ENCODE assay signal across 19 mouse cellular contexts in genomic region chr9:69459876-69460275, GRCm38 (mm10). TPM values are rescaled to one million over a fixed set of nuclear protein-coding genes. Genes with fewer than 3 reads are reported as not detected.
DNase-seq lines count a peak whose midpoint lies in the region; ATAC-seq and TF ChIP-seq lines count a peak whose summit lies in the region.
"Had no signal": no experiment of that assay in that cellular context is flagged by ENCODE, and none has a peak within 500 bp of the region (broad histone marks: within the 10 kb centered on the region; RNA-seq: fewer than 3 reads in every experiment).

No protein-coding gene starts in this region.

- 79% methylated on average over 7 of the region's 7 CpGs for WGBS in intestine, embryonic 16.5 days
- WGBS in intestine, embryonic 15.5 days: 85% methylated on average over 7 of the region's 7 CpGs
- WGBS in limb, embryonic 14.5 days: 86% methylated on average over 7 of the region's 7 CpGs
- WGBS in midbrain, postnatal 0 days: 91% methylated on average over 7 of the region's 7 CpGs

- no peak overlapping the region for H3K4me2 ChIP-seq in intestine, embryonic 16.5 days (ENCODE audit: low read depth, low read length)
- no peak overlapping the region for H3K4me2 ChIP-seq in intestine, embryonic 15.5 days (replicated peaks)
- H3K4me2 ChIP-seq in limb, embryonic 14.5 days (replicated peaks; ENCODE audit: low read depth, low read length, severe bottlenecking): no peak overlapping the region
- H3K4me2 ChIP-seq in midbrain, postnatal 0 days (ENCODE audit: low read depth, low read length, poor library complexity, severe bottlenecking): no peak overlapping the region
- H3K4me2 ChIP-seq: hindbrain, embryonic 13.5 days had no signal

- TF ChIP-seq CTCF in testis, adult 2 months (IDR thresholded peaks at IDR 0.05; ENCODE audit: control insufficient read depth, insufficient read depth, insufficient replicate concordance, low read depth, low read length): no peak
- no peak for TF ChIP-seq CTCF in midbrain, postnatal 0 days (IDR thresholded peaks at IDR 0.05)

- no peak for ATAC-seq in intestine, embryonic 16.5 days
- no peak for ATAC-seq in intestine, embryonic 15.5 days
- ATAC-seq in limb, embryonic 14.5 days (ENCODE audit: low FRiP score, low read depth): no peak
- ATAC-seq in midbrain, postnatal 0 days (ENCODE audit: low FRiP score): no peak
- ATAC-seq: forebrain, postnatal 0 days; liver, postnatal 0 days had no signal

- no peaks in the 10 kb centered on the region for H3K27me3 ChIP-seq in intestine, embryonic 16.5 days (replicated peaks; ENCODE audit: control insufficient read depth, insufficient read depth, low read length)
- H3K27me3 ChIP-seq in intestine, embryonic 15.5 days (replicated peaks): no peaks in the 10 kb centered on the region
- H3K27me3 ChIP-seq in testis, adult 2 months (ENCODE audit: control insufficient read depth, insufficient read depth, low read length): no peaks in the 10 kb centered on the region
- no peaks in the 10 kb centered on the region for H3K27me3 ChIP-seq in limb, embryonic 14.5 days (ENCODE audit: control insufficient read depth, insufficient read depth, low read length)
- H3K27me3 ChIP-seq in midbrain, postnatal 0 days (ENCODE audit: insufficient read depth, low read length): peaks cover 7% of the 10 kb centered on the region; the same call in 1 of the 2 replicates
- H3K27me3 ChIP-seq: heart, embryonic 12.5 days had no signal

- 0 out of 2 replicates have a peak, but pooled peaks cover 2% of the 10 kb centered on the region for H3K36me3 ChIP-seq in intestine, embryonic 16.5 days (ENCODE audit: control insufficient read depth, insufficient read depth, low read length)
- H3K36me3 ChIP-seq in intestine, embryonic 15.5 days: peaks cover 3% of the 10 kb centered on the region; the same call in 1 of the 2 replicates
- H3K36me3 ChIP-seq in testis, adult 2 months (ENCODE audit: control insufficient read depth, insufficient read depth, low read length): no peaks in the 10 kb centered on the region
- peaks cover 30% of the 10 kb centered on the region for H3K36me3 ChIP-seq in limb, embryonic 14.5 days (ENCODE audit: control insufficient read depth, insufficient read depth, low read length)
- no peaks in the 10 kb centered on the region for H3K36me3 ChIP-seq in midbrain, postnatal 0 days (ENCODE audit: insufficient read depth, low read length)
- H3K36me3 ChIP-seq: hindbrain, embryonic 13.5 days had no signal

- DNase-seq in testis, postnatal 14 days (ENCODE audit: low spot score): no peak
- DNase-seq in limb, embryonic 14.5 days (ENCODE audit: low spot score): no peak
- DNase-seq in layer of hippocampus, postnatal 14 days (ENCODE audit: low spot score in 2 of 2): no peak
- DNase-seq in midbrain, postnatal 0 days (ENCODE audit: low spot score): no peak
- DNase-seq: adrenal gland, postnatal 36 days; B cell, adult 2 months; forebrain, postnatal 0 days; gastrocnemius, postnatal 25 days; kidney, adult 11 months; layer of hippocampus, adult 9-11 months; liver, postnatal 0 days; right cerebral cortex, postnatal 14 days; thymus, postnatal 36 days had no signal

- no peak overlapping the region for H3K9ac ChIP-seq in intestine, embryonic 16.5 days (ENCODE audit: low read depth, low read length)
- H3K9ac ChIP-seq in intestine, embryonic 15.5 days: no peak overlapping the region
- no peak overlapping the region for H3K9ac ChIP-seq in limb, embryonic 14.5 days (ENCODE audit: low read depth, low read length, severe bottlenecking)
- H3K9ac ChIP-seq in midbrain, postnatal 0 days (replicated peaks; ENCODE audit: low read length, poor library complexity, severe bottlenecking): no peak overlapping the region
- H3K9ac ChIP-seq: forebrain, postnatal 0 days; hindbrain, embryonic 13.5 days; liver, postnatal 0 days had no signal

- no peaks in the 10 kb centered on the region for H3K9me3 ChIP-seq in intestine, embryonic 16.5 days (ENCODE audit: control insufficient read depth, low read length)
- no peaks in the 10 kb centered on the region for H3K9me3 ChIP-seq in intestine, embryonic 15.5 days
- H3K9me3 ChIP-seq in limb, embryonic 14.5 days (ENCODE audit: control insufficient read depth, low read length): no peaks in the 10 kb centered on the region
- H3K9me3 ChIP-seq in midbrain, postnatal 0 days (ENCODE audit: low read length): no peaks in the 10 kb centered on the region
- H3K9me3 ChIP-seq: G1E; heart, embryonic 12.5 days; hindbrain, embryonic 13.5 days had no signal

- peak; percentile 26; the same call in 1 of the 2 replicates for TF ChIP-seq POLR2A in testis, adult 2 months (IDR thresholded peaks at IDR 0.05; ENCODE audit: control insufficient read depth, low read depth, low read length)
- no peak for TF ChIP-seq POLR2A in limb, embryonic 14.5 days (IDR thresholded peaks at IDR 0.05; ENCODE audit: borderline replicate concordance, extremely low read depth, insufficient read depth, insufficient read length)

- H3K27ac ChIP-seq in intestine, embryonic 16.5 days (ENCODE audit: low read length): 0 out of 2 replicates have a peak overlapping the region, but pooled peaks have one; percentile 55
- no peak overlapping the region for H3K27ac ChIP-seq in intestine, embryonic 15.5 days
- H3K27ac ChIP-seq in testis, adult 2 months (ENCODE audit: control insufficient read depth, insufficient read depth, low read depth, low read length): peak overlapping the region; percentile 57
- peak overlapping the region; percentile 82; the same call in 1 of the 2 replicates for H3K27ac ChIP-seq in limb, embryonic 14.5 days (replicated peaks; ENCODE audit: low read depth, low read length)
- no peak overlapping the region for H3K27ac ChIP-seq in midbrain, postnatal 0 days (ENCODE audit: low read depth, low read length)
- H3K27ac ChIP-seq: hindbrain, embryonic 13.5 days had no signal

- H3K4me3 ChIP-seq in intestine, embryonic 16.5 days (ENCODE audit: low read length): no peak overlapping the region
- no peak overlapping the region for H3K4me3 ChIP-seq in intestine, embryonic 15.5 days (replicated peaks)
- peak overlapping the region; percentile 32 for H3K4me3 ChIP-seq in testis, adult 2 months (ENCODE audit: control insufficient read depth, low read depth, low read length)
- no peak overlapping the region for H3K4me3 ChIP-seq in limb, embryonic 14.5 days (replicated peaks; ENCODE audit: low read length)
- H3K4me3 ChIP-seq in midbrain, postnatal 0 days (ENCODE audit: low read depth, low read length): no peak overlapping the region
- H3K4me3 ChIP-seq: heart, embryonic 12.5 days; hindbrain, embryonic 13.5 days had no signal

- peaks cover 56% of the 10 kb centered on the region for H3K4me1 ChIP-seq in intestine, embryonic 16.5 days (ENCODE audit: control insufficient read depth, insufficient read depth, low read length)
- peaks cover 38% of the 10 kb centered on the region for H3K4me1 ChIP-seq in intestine, embryonic 15.5 days (replicated peaks)
- H3K4me1 ChIP-seq in testis, adult 2 months (ENCODE audit: control insufficient read depth, insufficient read depth, low read length): peaks cover 26% of the 10 kb centered on the region
- peaks cover 62% of the 10 kb centered on the region for H3K4me1 ChIP-seq in limb, embryonic 14.5 days (ENCODE audit: control insufficient read depth, insufficient read depth, low read length)
- H3K4me1 ChIP-seq in midbrain, postnatal 0 days (ENCODE audit: insufficient read depth, low read length): 0 out of 2 replicates have a peak, but pooled peaks cover 4% of the 10 kb centered on the region

RNA-seq across cellular contexts. Expression of gene Anxa2, which starts 6.5 kb away (rescaled TPM):
- 599 and 614 TPM in 2 replicates for polyA plus RNA-seq in intestine, embryonic 16.5 days (2015; fragmentation: Nextera tagmentation; extraction: Ambion mirVana)
- polyA plus RNA-seq in intestine, embryonic 15.5 days (2015; fragmentation: Nextera tagmentation; extraction: Ambion mirVana): 462 and 533 TPM in 2 replicates
- 73.6 and 96.8 TPM in 2 replicates for polyA plus RNA-seq in testis, adult 2 months (2012; rRNA removed)
- 610 and 760 TPM in 2 replicates for polyA plus RNA-seq in limb, embryonic 14.5 days (2012; rRNA removed)
- polyA plus RNA-seq in limb, embryonic 14.5 days (2014; fragmentation: Nextera tagmentation; extraction: Ambion mirVana): 1,278 and 1,417 TPM in 2 replicates
- 10 to 100 TPM; 12.4 to 18.4 TPM for total RNA-seq in layer of hippocampus, postnatal 14 days (2021)
- total RNA-seq in midbrain, postnatal 0 days (2014; rRNA removed): 68.4 and 73.2 TPM in 2 replicates
- 69.2 and 79.1 TPM in 2 replicates for polyA plus RNA-seq in midbrain, postnatal 0 days (2015; fragmentation: Nextera tagmentation; extraction: Ambion mirVana)

Comparison
In these comparisons a context has a peak if more than half of its experiments do, and no peak if none do; other contexts are left out.
1. H3K27ac ChIP-seq: peak in intestine, embryonic 16.5 days (single experiment), testis, adult 2 months (single experiment) and limb, embryonic 14.5 days (single experiment); none in intestine, embryonic 15.5 days (single experiment) and midbrain, postnatal 0 days (single experiment).